In genomic region chr11:84918425-84918824, GRCm38 (mm10) we compare ENCODE assay signal across 8 mouse cellular contexts. TPM values are rescaled to one million over a fixed set of nuclear protein-coding genes. Genes with fewer than 3 reads are reported as not detected.
DNase-seq lines count a peak whose midpoint lies in the region; ATAC-seq and TF ChIP-seq lines count a peak whose summit lies in the region.

No protein-coding gene starts in this region.

- peak; percentile 71 to 77 for DNase-seq in gastrocnemius, adult 8-10 months (ENCODE audit: low spot score in 2 of 2)
- DNase-seq in hindlimb bud, embryonic 11.5 days (ENCODE audit: extremely low spot score, low read depth, low spot score): peak; percentile 62
- DNase-seq in left cerebral cortex, adult 8-10 months (ENCODE audit: low spot score in 2 of 2): peak; percentile 46 to 87
- peak; percentile 91 to 94 for DNase-seq in right cerebral cortex, postnatal 10 days (ENCODE audit: low spot score in 2 of 2)
- peak; percentile 84 for DNase-seq in urinary bladder, postnatal 25 days (ENCODE audit: low spot score)

- H3K4me1 ChIP-seq in cortical plate, adult 2 months (ENCODE audit: control insufficient read depth, insufficient read depth, low read length): no peaks in the 10 kb centered on the region; the same call in 1 of the 2 replicates

- peak; percentile 87 for TF ChIP-seq CTCF in cortical plate, adult 2 months (IDR thresholded peaks at IDR 0.05; ENCODE audit: extremely low read depth, insufficient read depth, low read length)

- TF ChIP-seq POLR2A in cortical plate, adult 2 months (IDR thresholded peaks at IDR 0.05; ENCODE audit: extremely low read depth, insufficient read depth, low read length): no peak

- peak; percentile 27 for ATAC-seq in activated CD4-positive, CD25-positive, alpha-beta regulatory T cell, adult 4 months
- ATAC-seq in megakaryocyte progenitor cell, adult 5-6 weeks (replicated peaks; ENCODE audit: poor library complexity): peak; percentile 74

- no peak overlapping the region for H3K27ac ChIP-seq in cortical plate, adult 2 months (ENCODE audit: insufficient read depth, low read length)

- no peak overlapping the region for H3K4me3 ChIP-seq in cortical plate, adult 2 months (ENCODE audit: insufficient read depth, low read length)

RNA-seq across cellular contexts. Expression of gene Znhit3, which starts 2.3 kb away (rescaled TPM):
- 10 to 100 TPM; 34.7 to 35.7 TPM for polyA plus RNA-seq in activated CD4-positive, CD25-positive, alpha-beta regulatory T cell, adult 4 months (2017; shearing (Covaris generic))
- 47.6 and 53.4 TPM in 2 replicates for polyA plus RNA-seq in cortical plate, adult 2 months (2012; rRNA removed)
- total RNA-seq in gastrocnemius, adult 8-10 months (2022): 10 to 100 TPM; 12.3 to 17.5 (median 14.7) TPM
- total RNA-seq in left cerebral cortex, adult 8-10 months (2022): 10 to 100 TPM; 30.3 to 33.0 (median 32.5) TPM
- 43.9 and 48.9 TPM in 2 replicates for total RNA-seq in megakaryocyte progenitor cell, adult 5-6 weeks (2015)
- 27.1 and 32.3 TPM in 2 replicates for total RNA-seq in megakaryocyte progenitor cell, adult 5-6 weeks (2017)

RNA-seq across cellular contexts. Expression of gene Pigw, which starts 38.3 kb away (rescaled TPM):
- 1 to 10 TPM; 1.5 to 3.2 TPM for polyA plus RNA-seq in activated CD4-positive, CD25-positive, alpha-beta regulatory T cell, adult 4 months (2017; shearing (Covaris generic))
- 4.0 and 4.9 TPM in 2 replicates for polyA plus RNA-seq in cortical plate, adult 2 months (2012; rRNA removed)
- total RNA-seq in gastrocnemius, adult 8-10 months (2022): 1 to 10 TPM; 6.0 to 6.9 (median 6.2) TPM
- 1 to 10 TPM; 6.0 to 8.7 (median 7.6) TPM for total RNA-seq in left cerebral cortex, adult 8-10 months (2022)
- total RNA-seq in megakaryocyte progenitor cell, adult 5-6 weeks (2015): 4.6 and 7.0 TPM in 2 replicates
- 3.3 and 4.1 TPM in 2 replicates for total RNA-seq in megakaryocyte progenitor cell, adult 5-6 weeks (2017)

RNA-seq across cellular contexts. Expression of gene Myo19, which starts 38.5 kb away (rescaled TPM):
- 1 to 10 TPM; 2.3 to 3.2 TPM for polyA plus RNA-seq in activated CD4-positive, CD25-positive, alpha-beta regulatory T cell, adult 4 months (2017; shearing (Covaris generic))
- 14.6 and 16.1 TPM in 2 replicates for polyA plus RNA-seq in cortical plate, adult 2 months (2012; rRNA removed)
- 1 to 10 TPM; 1.2 to 1.9 (median 1.6) TPM for total RNA-seq in gastrocnemius, adult 8-10 months (2022)
- 10 to 100 TPM in 3 of 4 experiments, 1 to 10 TPM in 1; 9.5 to 13.9 (median 11.7) TPM for total RNA-seq in left cerebral cortex, adult 8-10 months (2022)
- total RNA-seq in megakaryocyte progenitor cell, adult 5-6 weeks (2015): 6.6 and 9.0 TPM in 2 replicates
- total RNA-seq in megakaryocyte progenitor cell, adult 5-6 weeks (2017): 4.3 and 4.5 TPM in 2 replicates

RNA-seq across cellular contexts. Expression of gene Car4, which starts 39.2 kb away (rescaled TPM):
- polyA plus RNA-seq in activated CD4-positive, CD25-positive, alpha-beta regulatory T cell, adult 4 months (2017; shearing (Covaris generic)): not detected
- polyA plus RNA-seq in cortical plate, adult 2 months (2012; rRNA removed): 87.7 and 88.1 TPM in 2 replicates
- total RNA-seq in gastrocnemius, adult 8-10 months (2022): 1 to 10 TPM; 3.4 to 8.8 (median 7.0) TPM
- 10 to 100 TPM; 49.2 to 57.6 (median 54.8) TPM for total RNA-seq in left cerebral cortex, adult 8-10 months (2022)
- total RNA-seq in megakaryocyte progenitor cell, adult 5-6 weeks (2015): not detected in 2 replicates
- total RNA-seq in megakaryocyte progenitor cell, adult 5-6 weeks (2017): not detected in 2 replicates

RNA-seq across cellular contexts. Expression of gene Ggnbp2, which starts 47.8 kb away (rescaled TPM):
- 100 to 1,000 TPM in 1 of 2 experiments, 10 to 100 TPM in 1; 84.9 to 107 TPM for polyA plus RNA-seq in activated CD4-positive, CD25-positive, alpha-beta regulatory T cell, adult 4 months (2017; shearing (Covaris generic))
- polyA plus RNA-seq in cortical plate, adult 2 months (2012; rRNA removed): 104 and 108 TPM in 2 replicates
- total RNA-seq in gastrocnemius, adult 8-10 months (2022): 10 to 100 TPM; 31.1 to 45.3 (median 33.5) TPM
- 100 to 1,000 TPM in 1 of 4 experiments, 10 to 100 TPM in 3; 88.0 to 102 (median 97.7) TPM for total RNA-seq in left cerebral cortex, adult 8-10 months (2022)
- 118 and 133 TPM in 2 replicates for total RNA-seq in megakaryocyte progenitor cell, adult 5-6 weeks (2015)
- 114 and 143 TPM in 2 replicates for total RNA-seq in megakaryocyte progenitor cell, adult 5-6 weeks (2017)
